Mouse (Mus musculus): ENCODE measurements around the gene Lrrn4. TPM values are rescaled to one million over a fixed set of nuclear protein-coding genes. Genes with fewer than 3 reads are reported as not detected.

Gene Lrrn4
- polyA plus RNA-seq, 1 experiment = not detected

- no peak overlapping the region for H3K4me3 ChIP-seq (ENCODE audit: insufficient read depth, poor library complexity, severe bottlenecking)
- H3ac ChIP-seq (ENCODE audit: control insufficient read depth, insufficient read length, low read depth) = no peak overlapping the region
- H3K79me3 ChIP-seq (ENCODE audit: low read depth) = no peaks in the 10 kb centered on the region
- no peaks in the 10 kb centered on the region for H3K27me3 ChIP-seq (ENCODE audit: control insufficient read depth, insufficient read depth, insufficient read length)
- no peaks in the 10 kb centered on the region for H3K79me2 ChIP-seq (ENCODE audit: control insufficient read depth, insufficient read depth)
- peaks cover 17% of the 10 kb centered on the region for H3K36me3 ChIP-seq (ENCODE audit: control insufficient read depth, insufficient read depth)
- TF ChIP-seq FOSL1 (IDR thresholded peaks at IDR 0.05; ENCODE audit: insufficient read depth, low read length, poor library complexity, severe bottlenecking) = no peak
- TF ChIP-seq MAX (IDR thresholded peaks at IDR 0.05) = no peak
- TF ChIP-seq CTCF (IDR thresholded peaks at IDR 0.05; ENCODE audit: control insufficient read depth, insufficient read depth, insufficient read length) = no peak
- TF ChIP-seq USF1 (IDR thresholded peaks at IDR 0.05; ENCODE audit: low read depth) = no peak
Observed at GRCm38 (mm10) chr2:132870286-132870685, 10.4 kb downstream of the Lrrn4 start.

GRCm38 (mm10) chr2:132869682-132870081 is 11.0 kb downstream of the Lrrn4 start:
- Histone ChIP-seq H3K27me3 (ENCODE audit: control insufficient read depth, insufficient read depth, insufficient read length) (no peaks in the 10 kb centered on the region), H3ac (ENCODE audit: control insufficient read depth, insufficient read length, low read depth) (no peak overlapping the region), H3K79me3 (ENCODE audit: low read depth) (no peaks in the 10 kb centered on the region), H3K4me3 (ENCODE audit: insufficient read depth, poor library complexity, severe bottlenecking) (no peak overlapping the region), H3K36me3 (ENCODE audit: control insufficient read depth, insufficient read depth) (peaks cover 22% of the 10 kb centered on the region), H3K79me2 (ENCODE audit: control insufficient read depth, insufficient read depth) (no peaks in the 10 kb centered on the region)
- TF ChIP-seq MAX (IDR thresholded peaks at IDR 0.05) = no peak
- TF ChIP-seq CEBPB (IDR thresholded peaks at IDR 0.05; ENCODE audit: low read depth) = no peak
- no peak for TF ChIP-seq USF1 (IDR thresholded peaks at IDR 0.05; ENCODE audit: low read depth)

GRCm38 (mm10) chr2:132867521-132867920 is 13.2 kb downstream of the Lrrn4 start:
- Histone ChIP-seq H3K79me2 (ENCODE audit: control insufficient read depth, insufficient read depth) (no peaks in the 10 kb centered on the region), H3ac (ENCODE audit: control insufficient read depth, insufficient read length, low read depth) (no peak overlapping the region), H3K79me3 (ENCODE audit: low read depth) (no peaks in the 10 kb centered on the region), H3K4me3 (ENCODE audit: insufficient read depth, poor library complexity, severe bottlenecking) (no peak overlapping the region), H3K27me3 (ENCODE audit: control insufficient read depth, insufficient read depth, insufficient read length) (no peaks in the 10 kb centered on the region), H3K36me3 (ENCODE audit: control insufficient read depth, insufficient read depth) (peaks cover 31% of the 10 kb centered on the region)
- TF ChIP-seq USF1 (IDR thresholded peaks at IDR 0.05; ENCODE audit: low read depth) (no peak), MYOD1 (IDR thresholded peaks at IDR 0.05; ENCODE audit: control insufficient read depth, insufficient read length, low read depth) (no peak), MYOG (IDR thresholded peaks at IDR 0.05; ENCODE audit: control insufficient read depth, extremely low read depth, insufficient read length) (no peak), CTCF (IDR thresholded peaks at IDR 0.05; ENCODE audit: control insufficient read depth, insufficient read depth, insufficient read length) (no peak), CEBPB (IDR thresholded peaks at IDR 0.05; ENCODE audit: low read depth) (no peak), FOSL1 (IDR thresholded peaks at IDR 0.05; ENCODE audit: insufficient read depth, low read length, poor library complexity, severe bottlenecking) (no peak), MAX (IDR thresholded peaks at IDR 0.05) (no peak)

- H3K36me3 ChIP-seq (ENCODE audit: control insufficient read depth, insufficient read depth) = peaks cover 31% of the 10 kb centered on the region
- no peaks in the 10 kb centered on the region for H3K27me3 ChIP-seq (ENCODE audit: control insufficient read depth, insufficient read depth, insufficient read length)
- H3K79me2 ChIP-seq (ENCODE audit: control insufficient read depth, insufficient read depth) = peaks cover 18% of the 10 kb centered on the region
- no peak for TF ChIP-seq USF1 (IDR thresholded peaks at IDR 0.05; ENCODE audit: low read depth)
- H3ac ChIP-seq (ENCODE audit: control insufficient read depth, insufficient read length, low read depth) = no peak overlapping the region
- H3K79me3 ChIP-seq (ENCODE audit: low read depth) = peaks cover 8% of the 10 kb centered on the region
- H3K4me3 ChIP-seq (ENCODE audit: insufficient read depth, poor library complexity, severe bottlenecking) = no peak overlapping the region
Observed at GRCm38 (mm10) chr2:132863325-132863724, 17.4 kb downstream of the Lrrn4 start.

DNA sequence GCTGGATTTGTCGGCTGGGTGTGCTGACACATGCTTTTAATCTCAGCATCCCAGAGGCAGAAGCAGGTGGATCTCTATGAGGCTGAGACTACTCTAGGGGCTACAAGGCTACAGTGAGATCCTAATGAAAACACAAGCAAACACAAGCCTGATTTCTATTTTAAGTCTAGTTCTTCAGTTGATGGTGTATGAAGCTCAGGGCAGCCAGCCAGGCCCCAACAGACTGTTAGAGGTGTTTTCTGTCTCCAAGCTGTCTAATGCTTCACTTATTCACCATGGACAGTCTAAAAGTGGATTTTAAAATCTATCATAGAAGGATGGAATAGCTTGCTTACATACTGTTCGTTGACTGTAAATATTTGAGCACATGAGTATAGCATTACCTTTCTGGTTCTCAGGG is 19.2 kb downstream of the Lrrn4 start:
- no peak for TF ChIP-seq CTCF (IDR thresholded peaks at IDR 0.05; ENCODE audit: control insufficient read depth, insufficient read depth, insufficient read length)
- no peak for TF ChIP-seq MYOD1 (IDR thresholded peaks at IDR 0.05; ENCODE audit: control insufficient read depth, insufficient read length, low read depth)
- no peak for TF ChIP-seq FOSL1 (IDR thresholded peaks at IDR 0.05; ENCODE audit: insufficient read depth, low read length, poor library complexity, severe bottlenecking)
- TF ChIP-seq CEBPB (IDR thresholded peaks at IDR 0.05; ENCODE audit: low read depth) = no peak
- TF ChIP-seq USF1 (IDR thresholded peaks at IDR 0.05; ENCODE audit: low read depth) = no peak
- TF ChIP-seq MYOG (IDR thresholded peaks at IDR 0.05; ENCODE audit: control insufficient read depth, extremely low read depth, insufficient read length) = no peak
- TF ChIP-seq MAX (IDR thresholded peaks at IDR 0.05) = no peak
- no peak overlapping the region for H3ac ChIP-seq (ENCODE audit: control insufficient read depth, insufficient read length, low read depth)

DNA sequence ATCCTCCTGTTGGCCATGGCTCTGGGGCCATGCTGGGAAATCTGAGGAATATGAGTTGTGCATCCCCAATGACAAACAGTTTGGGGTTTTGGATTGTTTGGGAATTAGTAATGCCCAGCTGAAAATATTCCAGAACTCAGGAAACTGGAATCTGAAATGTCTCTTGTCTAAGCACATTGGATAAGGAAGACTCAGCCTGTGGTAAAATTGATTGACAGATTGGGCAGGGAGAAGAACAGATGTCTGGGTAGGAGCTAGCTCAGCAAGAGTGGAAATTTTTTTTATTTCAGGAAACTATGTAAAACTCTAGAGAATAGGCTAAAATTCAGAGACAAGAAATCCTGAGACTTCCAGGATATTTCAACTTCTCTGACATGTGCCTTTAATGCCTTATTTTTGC is 20.3 kb downstream of the Lrrn4 start:
- TF ChIP-seq FOSL1 (IDR thresholded peaks at IDR 0.05; ENCODE audit: insufficient read depth, low read length, poor library complexity, severe bottlenecking) (no peak), MAX (IDR thresholded peaks at IDR 0.05) (no peak), CTCF (IDR thresholded peaks at IDR 0.05; ENCODE audit: control insufficient read depth, insufficient read depth, insufficient read length) (no peak), CEBPB (IDR thresholded peaks at IDR 0.05; ENCODE audit: low read depth) (no peak), MYOG (IDR thresholded peaks at IDR 0.05; ENCODE audit: control insufficient read depth, extremely low read depth, insufficient read length) (no peak), MYOD1 (IDR thresholded peaks at IDR 0.05; ENCODE audit: control insufficient read depth, insufficient read length, low read depth) (no peak), USF1 (IDR thresholded peaks at IDR 0.05; ENCODE audit: low read depth) (no peak)
- H3K4me3 ChIP-seq (ENCODE audit: insufficient read depth, poor library complexity, severe bottlenecking) = no peak overlapping the region
- no peaks in the 10 kb centered on the region for H3K27me3 ChIP-seq (ENCODE audit: control insufficient read depth, insufficient read depth, insufficient read length)
- peaks cover 39% of the 10 kb centered on the region for H3K79me2 ChIP-seq (ENCODE audit: control insufficient read depth, insufficient read depth)
- H3ac ChIP-seq (ENCODE audit: control insufficient read depth, insufficient read length, low read depth) = no peak overlapping the region
- peaks cover 16% of the 10 kb centered on the region for H3K36me3 ChIP-seq (ENCODE audit: control insufficient read depth, insufficient read depth)
- peaks cover 17% of the 10 kb centered on the region for H3K79me3 ChIP-seq (ENCODE audit: low read depth)

More for the DNA sequence above, 19.2 kb downstream of the Lrrn4 start:
- Histone ChIP-seq H3K79me2 (ENCODE audit: control insufficient read depth, insufficient read depth) (peaks cover 36% of the 10 kb centered on the region), H3K79me3 (ENCODE audit: low read depth) (peaks cover 14% of the 10 kb centered on the region), H3K36me3 (ENCODE audit: control insufficient read depth, insufficient read depth) (peaks cover 25% of the 10 kb centered on the region), H3K27me3 (ENCODE audit: control insufficient read depth, insufficient read depth, insufficient read length) (no peaks in the 10 kb centered on the region), H3K4me3 (ENCODE audit: insufficient read depth, poor library complexity, severe bottlenecking) (no peak overlapping the region)

Data from C2C12 (cell line).